Mouse (Mus musculus): ENCODE data around the gene Cactin. TPM values are rescaled to one million over a fixed set of nuclear protein-coding genes. Genes with fewer than 3 reads are reported as not detected.

Gene Cactin
- total RNA-seq, 1 experiment from 2014 or later = 45.7 TPM

DNA sequence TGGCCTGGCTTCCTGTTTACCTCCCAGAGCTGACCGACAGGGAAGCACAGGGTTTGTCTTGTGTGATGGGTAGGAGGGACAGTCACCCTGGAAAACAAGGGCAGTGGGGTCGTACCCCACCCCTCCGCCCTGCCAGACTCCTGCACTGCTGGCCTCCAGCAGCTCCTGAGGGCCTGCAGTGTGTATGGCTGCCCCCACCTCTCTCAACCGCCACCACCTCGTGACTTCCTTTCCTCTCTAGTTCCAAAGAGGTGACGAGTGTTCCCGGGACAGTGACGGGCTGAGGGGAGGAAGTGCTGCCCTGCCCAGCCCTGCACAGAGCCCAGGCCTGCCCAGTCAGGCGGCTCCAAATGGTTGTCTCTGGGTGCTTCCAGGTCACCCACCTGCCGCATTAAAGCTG lies 23.1 kb upstream of the Cactin start:
- no peak for DNase-seq

DNA sequence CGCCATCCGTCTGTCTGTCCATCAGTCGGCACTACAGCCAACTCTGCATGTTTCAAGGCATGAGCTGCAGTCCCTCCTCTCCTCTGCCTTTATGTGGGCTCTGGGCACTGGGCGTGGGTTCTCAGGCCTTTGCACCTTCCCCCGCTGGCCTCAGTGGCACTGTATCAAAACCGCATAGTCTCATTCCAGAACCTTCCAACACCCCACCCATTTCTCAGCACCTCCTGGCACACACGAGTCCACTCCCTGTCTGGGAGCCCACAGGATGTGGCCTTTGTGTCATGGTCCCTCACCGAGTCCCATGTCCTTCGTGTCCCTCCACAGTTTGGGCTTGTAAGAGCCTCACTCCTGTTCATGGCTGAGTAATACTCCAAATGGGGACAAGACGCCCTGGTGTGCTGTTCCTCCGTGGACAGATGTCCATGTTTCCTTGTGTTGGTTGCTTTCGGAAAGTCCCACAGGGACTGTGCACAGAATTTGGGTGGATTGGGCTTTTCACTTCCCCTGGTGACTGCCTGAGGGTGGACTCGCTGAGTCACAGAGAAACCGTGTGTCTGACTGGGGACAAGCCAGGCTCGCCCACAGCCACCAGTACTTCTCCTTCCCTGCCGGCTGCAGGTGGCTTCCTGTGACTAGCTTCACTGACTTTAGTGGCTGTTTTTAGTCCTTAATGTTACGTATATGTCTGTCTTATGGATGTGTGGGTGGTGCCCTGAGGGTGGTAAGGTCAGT lies 22.4 kb upstream of the Cactin start:
- DNase-seq = no peak

DNA sequence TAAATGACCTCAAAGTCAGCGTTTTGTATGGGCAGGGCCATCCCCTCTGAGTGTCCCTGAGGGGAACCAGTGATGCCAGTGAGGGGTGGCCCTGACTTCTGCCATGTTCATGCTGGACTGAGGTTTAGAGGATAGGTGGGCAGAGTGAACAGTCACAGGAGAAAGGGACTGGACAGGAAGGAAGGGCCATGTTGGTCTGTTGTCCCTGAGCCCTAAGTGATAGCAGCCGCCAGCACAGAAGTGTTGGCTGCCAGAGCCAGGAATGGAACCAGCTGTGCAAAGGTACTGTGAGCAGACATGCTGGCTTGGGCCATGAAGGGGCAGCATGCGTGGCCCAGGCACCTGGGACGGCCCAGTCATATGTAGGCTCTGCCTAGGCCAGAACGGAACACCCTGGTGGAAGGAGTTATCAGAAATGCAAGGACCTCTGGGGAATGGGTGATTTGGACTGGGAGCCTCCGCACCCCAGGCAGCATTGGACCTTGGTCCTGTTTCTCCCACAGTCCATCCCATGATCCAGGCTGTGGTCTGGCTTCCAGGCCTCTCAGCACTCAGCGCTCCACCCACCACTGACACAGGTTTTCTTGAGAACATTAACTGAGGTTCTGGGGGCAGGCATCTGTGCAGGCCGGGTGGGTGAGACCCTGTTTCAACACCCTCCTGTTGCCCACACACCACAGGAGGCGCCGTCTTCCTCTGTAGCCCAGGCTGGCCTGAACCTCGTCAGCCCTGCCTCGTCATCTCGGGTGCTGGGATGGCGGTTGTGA lies 21.1 kb upstream of the Cactin start:
- DNase-seq = no peak

DNA sequence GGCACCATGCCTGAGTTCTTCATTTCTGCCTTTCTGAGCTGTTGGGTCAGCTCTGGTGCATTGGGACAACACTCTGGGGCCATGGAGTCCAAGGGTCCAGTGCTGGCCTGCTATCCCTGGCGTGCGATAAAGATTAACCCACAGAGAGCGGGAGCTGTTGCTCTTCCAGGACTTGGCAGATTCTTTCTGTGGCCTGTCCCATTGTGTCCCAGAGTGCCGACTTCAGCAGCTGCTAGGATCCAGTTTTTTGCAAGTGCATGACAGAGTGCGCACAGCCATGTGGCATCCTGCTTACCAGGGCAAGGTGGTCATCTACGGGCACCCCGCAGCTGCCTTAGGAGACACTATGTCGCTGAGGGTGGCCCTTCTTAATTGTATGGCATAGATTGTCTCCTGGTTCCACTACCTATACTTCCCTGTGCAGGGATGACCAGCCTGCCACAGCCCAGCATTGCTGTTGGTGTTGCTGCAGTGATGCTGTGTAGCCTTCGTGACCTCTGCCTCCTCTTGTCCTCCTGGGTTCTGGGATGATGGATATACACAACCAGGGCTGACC lies 20.5 kb upstream of the Cactin start:
- DNase-seq = no peak

DNA sequence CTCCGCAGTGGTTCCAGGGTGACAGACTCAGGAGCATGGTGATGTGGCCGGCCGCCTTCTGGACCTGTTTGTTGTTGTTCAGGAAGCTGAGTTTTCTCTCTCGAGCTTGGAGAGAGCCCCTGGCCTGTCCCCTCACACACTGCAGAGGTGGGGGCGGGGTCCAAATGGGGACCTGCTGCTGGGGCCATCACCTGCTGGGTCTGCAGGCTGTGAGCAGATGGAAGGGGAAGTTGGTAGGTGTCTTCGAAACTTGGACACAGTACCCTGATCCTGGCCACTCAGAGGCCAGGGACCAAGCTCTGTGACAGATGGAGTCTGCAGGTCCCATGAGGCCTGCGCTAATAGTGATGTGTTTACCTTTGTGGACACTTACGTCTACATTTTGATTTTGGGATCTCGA lies 19.6 kb upstream of the Cactin start:
- DNase-seq = no peak

DNA sequence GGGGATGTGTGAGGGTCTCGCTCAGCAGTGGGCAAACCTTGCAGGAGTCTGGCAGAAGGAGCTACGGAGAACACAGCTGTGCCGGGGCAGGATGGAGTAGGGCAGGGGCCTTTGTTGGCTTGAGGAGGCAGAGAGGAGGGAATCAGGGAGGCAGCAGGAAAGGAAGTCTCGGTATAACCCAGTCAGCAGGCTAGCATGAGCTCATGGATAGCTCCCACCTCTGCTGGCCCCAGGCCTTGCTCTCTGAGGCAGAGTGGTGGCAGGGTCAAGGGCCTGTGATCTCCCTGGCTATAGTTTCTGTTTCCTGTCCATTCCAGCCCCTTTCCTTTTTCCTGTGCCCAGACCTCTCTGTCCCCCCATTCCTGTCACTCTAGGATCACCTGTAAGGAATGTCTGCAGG lies 18.6 kb upstream of the Cactin start:
- no peak for DNase-seq

DNA sequence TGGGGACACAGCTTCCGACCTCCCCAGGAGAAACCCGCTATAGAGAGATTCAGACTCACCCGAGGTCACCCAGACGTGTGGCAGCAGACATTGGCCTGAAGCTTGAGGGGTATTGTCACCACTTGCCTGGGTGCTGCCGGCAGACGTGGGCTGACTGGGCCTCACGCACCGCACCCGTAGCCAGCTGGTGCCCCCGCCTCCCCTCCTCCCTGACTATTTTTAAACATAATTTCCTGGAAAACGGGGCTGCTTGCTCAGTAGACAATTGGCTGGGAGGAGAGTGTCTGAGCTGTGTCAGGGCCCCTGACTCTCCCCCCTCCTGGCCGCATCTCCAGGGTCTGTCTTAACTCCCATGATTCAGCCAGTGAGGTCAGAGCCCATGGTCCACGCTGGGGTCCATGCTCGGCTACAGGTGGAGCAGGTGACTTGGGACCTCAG lies 18.1 kb upstream of the Cactin start:
- no peak for DNase-seq

DNA sequence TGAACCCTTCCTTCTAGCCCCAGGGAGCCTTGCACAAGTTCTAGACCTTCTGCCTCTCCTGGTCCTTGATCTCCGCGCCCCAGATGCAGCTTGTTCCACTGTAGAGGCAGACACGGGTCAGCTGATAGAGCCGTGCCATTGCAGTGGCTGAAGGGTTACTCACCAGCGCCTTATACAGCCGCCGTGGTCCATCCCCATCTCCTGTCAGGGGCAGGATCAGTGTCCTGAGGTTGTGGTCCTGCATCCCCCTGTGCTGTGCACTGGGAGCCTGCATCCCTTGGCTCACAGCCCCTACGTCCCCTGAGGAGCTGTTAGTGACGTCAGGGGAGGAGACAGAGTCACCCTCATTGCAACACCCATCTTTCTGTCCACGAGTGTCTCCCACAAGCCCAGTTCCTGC lies 17.6 kb upstream of the Cactin start:
- DNase-seq = no peak

DNA sequence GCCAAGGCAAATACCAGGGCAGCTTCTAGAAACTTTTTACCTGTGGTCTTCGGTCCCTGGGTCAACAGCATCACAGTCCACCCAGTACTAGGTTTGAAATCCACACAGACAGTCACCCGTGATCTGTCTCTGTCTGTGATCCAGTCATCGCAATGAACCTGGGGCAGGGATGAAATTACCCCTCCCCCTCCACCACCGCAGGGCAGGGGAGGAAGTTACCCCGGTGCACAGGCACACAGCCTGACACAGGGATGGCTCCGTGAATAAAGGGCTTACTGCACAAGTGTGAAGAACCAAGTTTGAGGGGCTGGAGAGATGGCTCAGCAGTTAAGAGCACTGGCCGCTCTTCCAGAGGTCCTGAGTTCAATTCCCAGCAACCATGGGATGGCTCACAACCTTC lies 17.1 kb upstream of the Cactin start:
- DNase-seq = no peak

DNA sequence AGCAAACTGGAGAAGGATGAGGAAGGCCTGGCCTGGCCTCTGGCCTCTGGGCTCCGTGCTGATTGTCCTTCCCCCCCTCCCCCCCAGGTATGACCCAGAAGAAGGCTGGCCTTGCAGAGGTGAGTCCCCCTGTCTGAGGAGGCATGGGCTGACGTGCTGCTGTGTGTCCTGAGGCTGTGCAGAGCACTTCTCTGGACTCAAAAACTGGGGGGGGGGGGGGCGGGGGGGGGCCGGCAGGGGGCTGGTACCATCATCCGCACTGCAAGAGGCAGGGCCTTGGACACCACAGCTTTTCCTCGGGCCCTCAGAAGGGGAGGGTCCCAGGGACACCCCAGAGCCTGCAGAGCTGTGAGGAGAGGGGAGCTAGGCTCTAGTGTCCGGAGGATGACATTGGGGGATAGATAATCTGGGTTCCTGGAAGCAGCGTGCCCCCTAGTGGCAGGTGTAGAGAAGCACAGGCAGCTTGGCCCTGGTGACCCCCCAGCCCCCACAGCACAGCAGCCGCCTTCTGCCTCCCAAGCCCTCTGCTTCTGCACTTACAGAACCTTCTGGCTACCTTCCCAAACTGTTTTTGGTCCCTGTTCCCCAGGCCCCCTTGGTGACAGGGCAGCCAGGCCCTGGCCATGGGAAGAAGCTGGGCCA lies 16.2 kb upstream of the Cactin start:
- DNase-seq = peak; percentile 53

DNA sequence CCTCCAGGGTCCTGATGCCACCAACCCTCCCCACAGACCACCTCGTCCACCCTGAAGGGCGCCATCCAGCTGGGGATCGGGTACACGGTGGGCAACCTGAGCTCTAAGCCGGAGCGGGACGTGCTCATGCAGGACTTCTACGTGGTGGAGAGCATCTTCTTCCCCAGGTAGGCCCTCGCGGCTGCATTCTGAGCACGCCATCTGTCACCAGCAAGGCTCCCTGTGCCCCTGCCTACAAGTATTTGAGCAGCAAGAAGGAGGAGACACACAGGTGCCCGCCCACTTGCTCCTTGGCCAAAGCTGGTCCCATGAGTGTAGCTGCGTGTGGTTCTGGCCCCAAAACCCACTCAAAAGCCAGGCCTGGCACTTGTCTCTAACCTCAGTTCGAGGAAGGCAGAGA lies 15.2 kb upstream of the Cactin start:
- DNase-seq = no peak

DNA sequence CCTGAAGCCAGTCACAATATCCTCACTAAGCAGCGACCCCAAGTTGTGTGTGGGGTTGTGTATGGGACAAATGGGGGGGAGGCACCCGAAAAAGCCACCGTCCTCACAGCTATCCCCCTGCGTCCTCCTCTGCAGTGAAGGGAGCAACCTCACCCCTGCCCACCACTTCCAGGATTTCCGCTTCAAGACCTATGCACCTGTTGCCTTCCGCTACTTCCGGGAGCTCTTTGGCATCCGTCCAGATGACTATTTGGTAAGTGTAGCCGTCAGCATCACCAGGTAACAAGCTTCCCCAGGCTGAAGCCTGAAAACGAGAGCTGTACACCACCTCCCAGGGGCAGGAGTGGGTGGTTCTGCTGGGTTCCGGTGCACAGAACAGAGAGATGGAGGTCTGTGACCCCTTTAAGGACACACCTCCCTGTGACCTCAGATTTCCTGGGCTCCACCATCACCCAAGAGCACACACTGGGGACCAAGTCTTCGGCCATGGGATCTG lies 14.7 kb upstream of the Cactin start:
- DNase-seq = no peak

DNA sequence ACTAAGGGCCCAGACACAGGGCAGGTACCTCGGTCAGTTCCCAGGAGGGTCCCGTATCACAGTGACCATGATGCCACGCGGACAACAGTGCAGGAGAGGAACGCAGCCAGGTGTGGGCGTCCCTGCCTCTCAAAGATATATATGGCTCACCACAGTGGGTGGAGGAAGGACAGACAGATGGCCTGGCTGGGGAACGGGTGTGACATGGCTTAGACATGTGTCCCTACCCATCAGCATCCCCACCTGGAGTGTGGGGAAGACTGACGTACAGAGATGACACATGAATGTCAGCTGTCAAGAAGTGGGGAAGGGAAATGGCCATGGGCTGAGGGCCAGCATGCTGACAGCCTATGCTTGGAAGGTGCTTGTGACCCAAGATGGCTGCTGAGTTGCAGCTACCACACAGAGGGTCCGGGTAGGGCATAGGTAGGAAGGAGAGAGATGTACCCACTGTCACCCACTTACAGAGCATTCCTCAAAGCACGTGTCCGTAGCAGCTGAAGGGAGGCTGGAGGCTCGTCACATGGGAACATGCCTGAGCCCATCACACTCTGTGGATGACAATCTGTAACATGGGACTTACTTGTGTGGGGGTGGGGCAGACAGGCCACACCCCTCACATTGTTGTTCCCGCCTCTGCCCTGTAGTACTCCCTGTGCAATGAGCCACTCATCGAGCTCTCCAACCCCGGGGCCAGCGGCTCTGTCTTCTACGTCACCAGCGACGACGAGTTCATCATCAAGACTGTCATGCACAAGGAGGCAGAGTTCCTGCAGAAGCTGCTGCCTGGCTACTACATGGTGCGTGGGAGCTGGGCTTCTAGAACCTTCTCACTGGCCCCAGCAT lies 13.8 kb upstream of the Cactin start:
- DNase-seq = no peak

DNA sequence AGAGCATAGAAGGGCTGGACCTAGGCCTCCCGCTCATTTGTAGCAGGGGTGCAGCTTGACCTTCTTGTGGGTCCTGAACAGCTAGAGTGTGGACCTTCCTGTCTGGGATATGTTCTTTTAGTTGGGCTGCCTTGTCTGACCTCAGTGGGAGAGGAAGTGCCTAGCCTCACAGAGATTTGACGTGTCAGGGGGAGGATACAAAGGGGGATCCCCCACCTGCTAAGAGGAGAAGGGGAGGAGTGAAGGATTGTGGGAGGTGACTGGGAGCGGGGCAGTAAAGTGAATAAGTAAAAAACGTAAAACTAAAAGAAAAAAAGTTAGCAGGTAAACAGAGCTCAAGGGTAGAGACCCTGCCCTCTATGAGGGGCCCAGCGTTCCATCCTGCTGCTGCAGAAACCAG lies 11.3 kb upstream of the Cactin start:
- DNase-seq = no peak

DNA sequence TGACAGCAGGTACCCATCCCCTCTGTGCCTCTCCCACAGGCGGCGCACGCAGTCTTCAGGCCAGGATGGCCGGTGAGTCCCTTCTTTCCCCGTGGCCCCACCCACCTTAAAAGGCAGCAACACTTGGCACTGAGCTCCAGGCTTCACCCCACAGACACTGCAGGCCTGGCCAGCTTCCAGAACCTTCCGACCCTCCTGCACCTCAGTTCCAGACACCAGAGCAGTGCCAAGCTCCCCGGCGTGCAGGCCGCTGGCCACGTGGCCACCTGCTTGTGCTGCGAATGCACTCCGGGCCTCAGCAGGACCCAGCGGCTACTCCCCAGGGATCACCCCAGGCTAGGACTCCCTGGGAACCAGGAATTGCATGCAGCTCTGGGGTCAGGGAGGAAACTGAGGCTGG lies 7.3 kb upstream of the Cactin start:
- DNase-seq = no peak

DNA sequence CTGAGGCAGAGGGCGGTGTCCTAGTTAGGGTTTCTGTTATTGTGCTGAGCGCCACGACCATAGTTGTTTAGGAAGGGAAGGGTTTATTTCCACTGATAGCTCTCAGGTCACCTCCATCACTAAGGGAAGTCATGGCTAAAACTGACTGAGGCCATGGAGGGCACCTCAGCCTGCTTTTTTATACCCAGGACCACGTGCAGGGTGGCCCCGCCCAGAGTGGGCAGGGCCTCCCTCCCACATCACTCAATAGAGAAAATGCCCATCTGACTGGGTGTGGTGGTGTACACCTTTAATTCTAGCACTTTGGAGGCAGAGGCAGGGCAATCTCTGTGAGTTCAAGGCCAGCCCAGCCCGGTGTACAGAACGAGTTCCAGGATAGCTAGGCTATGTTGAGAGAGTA lies 6.7 kb upstream of the Cactin start:
- DNase-seq = no peak

DNA sequence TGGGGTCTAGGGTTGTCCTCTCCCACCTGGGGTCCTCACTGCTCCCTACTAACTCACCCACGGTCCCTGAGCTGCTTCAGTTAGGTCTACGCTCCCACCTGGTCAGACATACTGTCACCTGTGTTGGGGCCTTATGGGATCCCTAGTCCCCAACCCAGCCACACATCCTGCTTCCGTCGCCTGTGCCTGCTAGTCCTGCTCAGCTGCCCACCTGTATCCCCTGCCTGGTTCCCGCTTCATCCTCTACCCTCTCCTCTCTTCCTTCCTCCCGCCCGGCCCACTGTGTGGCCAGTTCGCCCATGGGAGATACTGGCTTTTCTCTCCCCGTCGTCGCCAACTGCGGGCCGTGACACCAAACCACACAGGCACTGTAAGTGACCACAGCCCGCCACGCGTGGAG lies 5.3 kb upstream of the Cactin start:
- no peak for DNase-seq

DNA sequence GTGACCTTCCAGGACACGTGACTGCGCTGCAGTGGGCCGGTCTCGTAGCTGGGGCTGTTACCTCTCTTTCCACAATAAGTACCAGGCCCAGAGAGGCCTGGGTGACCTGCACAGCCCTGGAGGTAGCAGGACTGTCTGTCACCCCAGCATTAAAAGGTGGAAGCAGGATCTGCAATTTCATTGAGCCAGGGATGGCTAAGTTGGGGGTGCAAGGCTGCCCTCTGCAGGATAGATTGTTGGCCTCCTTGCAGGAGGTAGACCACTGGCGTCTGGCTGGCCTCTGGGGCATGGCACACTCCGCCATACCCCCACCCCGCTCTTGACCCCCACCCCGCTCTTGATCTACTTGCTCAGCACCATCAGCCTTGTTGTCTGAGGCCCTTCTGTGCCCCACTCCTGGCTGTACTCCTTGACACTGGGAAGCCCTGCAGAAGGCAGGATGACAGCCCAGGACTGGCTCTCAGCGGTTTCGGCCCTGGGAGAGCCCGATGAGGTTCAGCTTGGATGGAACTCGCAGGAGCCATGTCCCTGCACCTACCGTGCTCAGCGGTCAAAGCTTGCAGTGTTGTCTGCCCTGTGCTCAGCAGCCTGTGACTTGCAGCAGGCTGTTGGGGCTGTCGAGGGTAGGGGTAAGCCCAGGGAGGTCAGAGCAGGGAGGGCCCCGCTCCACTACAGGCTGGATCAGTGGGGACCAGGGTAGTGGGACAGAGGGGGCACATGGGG lies 4.4 kb upstream of the Cactin start:
- no peak for DNase-seq

DNA sequence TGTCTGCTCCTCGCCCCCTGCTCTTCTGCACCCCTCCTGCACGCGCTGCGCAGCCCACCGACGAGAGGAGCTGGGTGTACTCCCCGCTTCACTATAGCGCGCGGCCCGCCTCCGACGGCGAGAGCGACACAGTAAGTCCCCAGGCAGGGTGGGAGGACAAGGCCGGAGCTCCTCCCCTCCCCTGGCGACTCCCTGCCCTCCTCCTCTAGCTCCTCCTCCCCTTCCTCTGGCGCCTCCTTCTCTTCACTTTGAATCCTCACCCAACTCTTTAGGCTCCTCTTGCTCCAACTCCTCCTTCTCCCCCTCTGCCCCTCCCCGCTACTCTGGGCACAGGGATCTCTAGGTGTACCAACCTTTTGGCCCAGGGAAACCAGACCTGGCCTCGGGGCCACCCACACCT lies 3.6 kb upstream of the Cactin start:
- DNase-seq = peak; percentile 79

DNA sequence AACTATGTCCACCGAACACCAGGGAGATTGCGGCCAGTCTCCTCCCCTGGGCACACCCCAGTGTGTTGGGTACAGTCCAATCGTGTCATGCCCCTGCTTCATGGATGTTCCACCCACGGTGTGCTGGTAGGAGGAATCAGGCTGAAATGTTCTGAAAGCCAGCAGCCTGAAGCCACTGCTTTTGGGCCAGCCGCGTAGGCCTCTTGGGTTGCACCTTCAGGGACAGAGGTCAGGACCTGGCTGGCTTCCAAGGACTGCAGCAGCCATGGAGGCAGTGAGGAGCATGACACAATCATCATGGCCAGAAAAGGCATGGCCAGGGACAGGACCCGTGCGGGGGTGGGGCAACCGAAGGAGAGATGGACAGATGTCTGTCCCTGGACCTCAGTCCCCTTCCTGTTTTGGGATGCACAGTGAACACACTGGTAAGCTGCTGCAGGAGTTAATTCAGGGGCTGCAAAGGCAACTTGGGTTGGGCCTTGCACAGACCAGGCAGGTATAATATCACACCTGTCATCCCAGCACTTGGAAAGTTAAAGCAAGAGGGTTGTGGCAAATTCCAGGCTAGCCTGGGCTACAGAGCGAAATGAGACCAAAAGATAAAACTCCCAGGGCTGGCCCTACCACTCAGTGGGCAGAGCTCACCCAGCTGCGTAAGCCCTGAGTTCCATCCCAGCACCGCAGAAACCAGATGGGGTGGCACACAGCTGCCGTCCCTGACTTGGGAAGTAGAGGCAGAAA lies 2.1 kb upstream of the Cactin start:
- peak; percentile 78 for DNase-seq

DNA sequence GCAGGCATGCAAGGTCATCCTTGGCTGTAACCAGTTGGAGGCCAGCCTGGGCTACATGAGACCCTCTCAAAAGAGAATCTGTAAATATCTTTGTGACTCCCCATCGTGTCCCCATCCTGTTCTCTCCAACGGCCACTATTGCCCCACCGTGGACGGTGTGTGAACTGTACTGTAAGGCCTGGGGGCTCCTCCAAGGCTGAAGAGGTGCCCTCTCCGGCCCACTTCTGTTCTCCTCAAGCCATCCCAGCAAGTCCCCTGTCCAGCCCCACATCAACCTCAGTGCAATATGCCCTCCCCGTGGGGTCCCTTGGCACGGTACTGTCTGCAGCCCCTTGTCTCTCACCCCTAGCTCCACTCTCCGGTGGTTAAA lies 1.6 kb upstream of the Cactin start:
- DNase-seq = no peak

Measured in adrenal gland, postnatal 25 days (tissue).